Mouse (Mus musculus) T-cell, adult 2 months (primary cell): ENCODE measurements around the gene Smoc1.

ENCODE experiments used
- DNase-seq: peaks from one replicate; pipeline ENCODE4 v3.0.0; 2022; ENCODE audit warnings: low spot score

Smoc1 gene

GRCm38 (mm10) chr12:81081031-81081430, 54.4 kb downstream of the Smoc1 start:
- DNase-seq: no peak

GRCm38 (mm10) chr12:81083146-81083545, 56.5 kb downstream of the Smoc1 start:
- DNase-seq: no peak

DNA sequence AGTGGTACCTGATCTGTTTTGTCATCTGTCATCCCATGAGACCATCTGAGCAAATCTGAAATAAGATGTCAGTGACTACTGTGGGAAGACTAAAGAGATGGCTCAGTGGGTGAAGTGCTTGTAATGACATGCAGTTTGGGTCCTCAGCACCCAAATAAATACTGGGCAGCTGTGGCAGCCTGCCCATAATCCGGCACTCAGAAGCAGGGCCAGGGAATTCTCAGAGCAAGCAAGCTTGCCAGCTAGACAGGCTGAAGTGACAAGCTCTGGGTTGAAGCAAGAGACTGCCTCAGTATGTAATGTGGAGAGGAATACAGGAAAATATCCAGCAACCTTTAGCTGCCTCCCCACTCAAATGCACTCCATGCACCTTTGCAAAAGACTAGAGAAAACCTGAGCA, 58.6 kb downstream of the Smoc1 start:
- no peak for DNase-seq

GRCm38 (mm10) chr12:81088131-81088530, 61.5 kb downstream of the Smoc1 start:
- DNase-seq: no peak

GRCm38 (mm10) chr12:81091641-81092040, 65.0 kb downstream of the Smoc1 start:
- no peak for DNase-seq

GRCm38 (mm10) chr12:81092641-81093040, 66.0 kb downstream of the Smoc1 start:
- DNase-seq: no peak

GRCm38 (mm10) chr12:81093211-81093610, 66.6 kb downstream of the Smoc1 start:
- no peak for DNase-seq

GRCm38 (mm10) chr12:81094766-81095405, 68.3 kb downstream of the Smoc1 start:
- no peak for DNase-seq

GRCm38 (mm10) chr12:81097267-81097666, 70.7 kb downstream of the Smoc1 start:
- DNase-seq: no peak

DNA sequence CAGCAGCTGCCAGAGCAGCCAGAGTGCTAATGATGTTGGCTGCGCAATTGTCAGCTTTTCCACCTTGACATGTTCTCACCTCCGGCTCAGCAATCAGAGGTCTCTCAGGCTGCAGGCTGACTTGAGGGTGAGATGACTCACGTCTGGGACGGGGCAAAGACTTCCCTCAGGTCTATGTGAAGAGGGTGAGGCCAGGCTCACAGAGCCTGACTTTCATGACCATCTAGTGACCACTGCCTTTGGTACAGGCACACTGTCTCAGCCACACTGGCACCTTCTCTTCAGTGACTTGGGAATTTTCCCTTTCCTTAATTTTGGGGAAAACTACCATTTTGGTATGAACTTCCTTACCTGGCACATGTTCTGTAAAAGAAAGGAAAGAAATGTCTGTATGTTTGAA, 71.1 kb downstream of the Smoc1 start:
- no peak for DNase-seq

- no peak for DNase-seq
Measured at GRCm38 (mm10) chr12:81099161-81099560, 72.6 kb downstream of the Smoc1 start.

DNA sequence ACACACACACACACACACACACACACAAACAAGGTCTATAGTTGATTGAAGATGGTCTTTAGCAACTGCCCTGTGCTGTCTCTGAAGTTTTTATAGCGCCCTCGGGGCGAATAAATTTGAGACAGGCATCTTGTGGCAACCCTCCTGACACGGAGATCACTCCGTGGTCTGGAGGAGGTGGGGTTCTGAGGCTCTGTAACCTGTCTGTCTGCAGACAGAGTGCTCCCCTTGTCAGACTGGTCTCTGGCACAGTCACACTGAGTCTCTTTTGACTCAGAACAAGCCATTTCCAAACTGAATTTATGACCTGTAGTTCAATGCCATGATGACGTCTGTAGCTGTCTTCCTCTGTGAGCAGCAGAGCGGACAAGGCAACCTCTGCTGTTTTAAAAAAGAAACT, 75.1 kb downstream of the Smoc1 start:
- no peak for DNase-seq

DNA sequence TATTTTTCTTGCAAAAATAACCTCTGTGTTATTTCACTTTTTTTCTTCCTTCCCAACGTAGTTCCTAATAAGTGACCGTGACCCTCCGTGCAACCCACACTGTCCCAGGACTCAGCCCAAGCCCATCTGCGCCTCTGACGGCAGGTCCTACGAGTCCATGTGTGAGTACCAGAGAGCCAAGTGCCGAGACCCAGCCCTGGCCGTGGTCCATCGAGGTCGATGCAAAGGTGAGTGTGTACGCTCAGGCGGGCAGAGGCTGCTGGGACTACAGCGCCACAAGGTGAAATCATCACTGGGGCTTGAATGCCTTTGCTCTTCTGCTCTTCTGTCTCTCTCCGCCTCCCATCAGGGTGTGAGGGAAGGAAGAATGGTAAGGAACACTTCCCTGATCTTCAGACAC, 77.9 kb downstream of the Smoc1 start:
- DNase-seq: no peak

DNA sequence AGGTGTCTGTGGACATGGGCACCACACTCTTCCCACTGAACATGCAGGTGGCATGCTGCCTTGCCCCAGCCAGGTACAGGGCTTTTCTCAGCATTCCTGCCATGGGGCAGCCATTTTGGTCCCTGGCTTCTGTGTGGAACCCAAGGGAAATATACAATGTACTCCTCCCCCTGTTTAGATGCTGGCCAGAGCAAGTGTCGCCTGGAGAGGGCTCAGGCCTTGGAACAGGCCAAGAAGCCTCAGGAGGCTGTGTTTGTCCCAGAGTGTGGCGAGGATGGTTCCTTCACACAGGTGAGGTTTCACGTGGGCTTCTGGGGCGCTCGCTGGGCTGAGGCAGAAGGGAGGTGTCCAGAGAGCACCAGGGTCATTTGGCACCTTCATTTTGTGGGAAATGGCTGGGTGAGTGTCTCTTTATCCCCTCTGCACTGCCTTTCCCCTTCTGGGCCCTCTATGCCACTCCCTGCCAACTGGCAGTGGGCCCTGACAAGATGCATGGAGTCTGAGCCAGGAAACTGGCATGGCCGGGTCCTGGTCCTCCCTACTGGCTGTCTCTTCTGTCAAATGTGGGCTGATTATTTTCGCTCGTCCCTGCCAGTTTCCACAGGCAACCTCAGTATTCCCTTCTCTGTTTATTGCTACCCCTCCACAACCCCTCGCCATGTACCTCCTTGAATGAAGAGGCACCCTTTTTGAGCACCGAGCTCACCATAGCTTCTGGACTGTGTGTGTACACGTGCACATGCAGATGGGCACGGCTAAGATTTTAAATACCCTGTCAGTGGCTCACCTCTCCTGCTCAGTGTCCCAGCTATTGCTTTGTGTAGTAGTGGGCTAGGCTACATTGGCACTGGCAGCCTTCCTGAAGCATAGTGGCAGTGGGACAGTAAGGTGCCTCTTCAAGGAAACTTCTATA, 79.4 kb downstream of the Smoc1 start:
- no peak for DNase-seq

- no peak for DNase-seq
Measured at GRCm38 (mm10) chr12:81107278-81108100, 80.9 kb downstream of the Smoc1 start.

DNA sequence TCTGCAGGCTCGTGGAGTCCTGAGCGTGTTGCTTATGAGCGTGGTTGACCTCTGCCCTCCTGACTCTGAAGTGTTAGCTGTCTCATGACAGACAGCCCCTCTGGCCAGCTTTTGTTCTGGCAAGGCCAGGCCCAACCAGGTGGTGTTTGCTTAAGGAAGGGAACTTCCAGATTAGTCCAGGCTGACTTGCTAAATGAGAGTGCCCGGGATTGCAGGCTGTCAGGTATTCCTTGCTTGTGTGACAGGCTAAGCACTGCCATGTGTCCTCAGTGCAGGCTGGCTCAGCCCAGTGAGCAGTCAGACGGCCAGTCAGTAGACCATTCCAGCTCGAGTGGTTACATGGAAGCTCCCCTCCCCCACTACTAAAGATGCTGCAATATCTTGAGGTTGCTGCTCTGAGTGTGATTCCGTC, 82.0 kb downstream of the Smoc1 start:
- no peak for DNase-seq

DNA sequence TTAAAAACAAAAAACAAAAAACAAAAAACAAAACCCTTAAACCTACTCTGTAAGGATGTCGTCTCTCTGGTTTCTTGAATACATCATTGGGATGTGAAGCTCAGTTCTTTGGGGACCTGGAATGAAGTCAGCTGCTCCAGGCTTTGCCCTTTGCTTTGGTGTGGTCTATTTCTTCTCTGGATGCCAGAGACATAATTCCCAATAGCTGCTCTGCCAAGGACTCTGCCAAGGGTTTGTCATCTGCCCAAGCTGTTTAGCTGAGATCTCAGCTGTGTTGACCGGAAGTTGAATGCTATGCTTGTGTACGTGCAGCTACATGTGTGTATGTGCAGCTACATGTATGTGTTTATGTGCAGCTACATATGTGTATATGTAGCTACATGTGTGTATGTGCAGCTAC, 83.4 kb downstream of the Smoc1 start:
- no peak for DNase-seq

- no peak for DNase-seq
Measured at GRCm38 (mm10) chr12:81112321-81112720, 85.7 kb downstream of the Smoc1 start.

- no peak for DNase-seq
Measured at GRCm38 (mm10) chr12:81120301-81120700, 93.7 kb downstream of the Smoc1 start.

- DNase-seq: no peak
Measured at GRCm38 (mm10) chr12:81123793-81124192, 97.2 kb downstream of the Smoc1 start.

GRCm38 (mm10) chr12:81126842-81127241, 100.2 kb downstream of the Smoc1 start:
- no peak for DNase-seq

GRCm38 (mm10) chr12:81128693-81129092, 102.1 kb downstream of the Smoc1 start:
- no peak for DNase-seq

DNA sequence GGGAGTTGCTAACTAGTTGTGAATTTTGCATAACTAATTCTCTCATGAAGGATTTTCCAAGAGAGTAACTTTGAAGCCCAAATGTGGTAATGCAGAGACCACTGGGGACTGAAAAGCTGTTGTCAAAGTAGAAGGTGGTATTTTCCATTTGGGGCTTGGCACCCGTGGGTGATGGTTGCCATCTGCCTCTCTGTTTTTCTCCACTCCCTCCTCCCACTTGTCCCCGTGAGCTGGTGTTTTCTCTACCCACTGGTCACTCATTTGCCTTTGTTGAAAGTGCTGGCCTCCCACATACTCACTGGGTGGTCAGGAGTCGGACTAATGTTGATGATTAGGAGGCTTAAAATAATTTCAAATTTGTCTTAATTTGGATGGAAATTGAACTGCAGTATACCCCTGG, 104.1 kb downstream of the Smoc1 start:
- DNase-seq: no peak
